Mouse (Mus musculus) heart, adult 8-10 months (tissue): Measurements from ENCODE around the gene Sumo3. TPM values are rescaled to one million over a fixed set of nuclear protein-coding genes. Genes with fewer than 3 reads are reported as not detected.

Experiments used
- microRNA-seq: library from miRNA; unstranded; fragments of <30 nt; microRNA quantifications from one replicate; pipeline ENCODE4 v1.2.0, GENCODE M21; 2022
- total RNA-seq, 4 experiments: library from RNA; stranded (reverse); gene quantifications; 2 replicates each; pipeline ENCODE4 v1.2.4; 2022

Sumo3 gene
- total RNA-seq, 4 experiments from 2014 or later, result 59.3 to 76.7 (median 67.5) TPM

Small RNA genes within 50 kb of the gene (microRNA-seq; reads per million reads assigned to microRNA genes)
- 2.8 reads per million, percentile 1 among the genes with 10 or more reads in this experiment for gene Mir1930

Other genes with a start within 250 kb of the Sumo3 start
- 10 to 100 TPM; 12.4 to 17.7 (median 16.4) TPM for gene Adarb1, start 187.8 kb upstream of the Sumo3 start, total RNA-seq
- gene Fam207a, start 90.3 kb upstream of the Sumo3 start, total RNA-seq, result 10 to 100 TPM in 1 of 4 experiments, 1 to 10 TPM in 3; 8.0 to 12.4 (median 9.1) TPM
- 10 to 100 TPM in 1 of 4 experiments, 1 to 10 TPM in 3; 3.3 to 25.5 (median 3.7) TPM for gene Itgb2, start 75.8 kb upstream of the Sumo3 start, total RNA-seq
- gene Pttg1ip, start 24.4 kb upstream of the Sumo3 start, total RNA-seq, result 100 to 1,000 TPM; 132 to 142 (median 134) TPM
- gene Gm49325, start 100 bp downstream of the Sumo3 start, total RNA-seq, result 10 to 100 TPM in 3 of 4 experiments, 1 to 10 TPM in 1; 8.3 to 15.8 (median 13.9) TPM
- 10 to 100 TPM; 78.9 to 82.9 (median 81.2) TPM for gene Ube2g2, start 16.2 kb downstream of the Sumo3 start, total RNA-seq
- not detected for gene Tspear, start 80.5 kb downstream of the Sumo3 start, total RNA-seq
- not detected for gene Gm19402, start 84.7 kb downstream of the Sumo3 start, total RNA-seq
- gene Gm9508, start 91.1 kb downstream of the Sumo3 start, total RNA-seq, result not detected
- gene Gm10272, start 100.5 kb downstream of the Sumo3 start, total RNA-seq, result not detected
- not detected for gene Gm10024, start 105.4 kb downstream of the Sumo3 start, total RNA-seq
- gene Gm10142, start 109.7 kb downstream of the Sumo3 start, total RNA-seq, result not detected
- not detected for gene Krtap12-1, start 114.5 kb downstream of the Sumo3 start, total RNA-seq
- not detected for gene Gm10100, start 120.4 kb downstream of the Sumo3 start, total RNA-seq
- not detected for gene Gm18596, start 136.5 kb downstream of the Sumo3 start, total RNA-seq
- gene Gm9736, start 145.3 kb downstream of the Sumo3 start, total RNA-seq, result not detected
- not detected for gene Gm3233, start 153.6 kb downstream of the Sumo3 start, total RNA-seq
- gene Gm3238, start 165.2 kb downstream of the Sumo3 start, total RNA-seq, result not detected
- not detected for gene Gm7138, start 170.8 kb downstream of the Sumo3 start, total RNA-seq
- not detected for gene Gm3250, start 176.4 kb downstream of the Sumo3 start, total RNA-seq
- not detected for gene Gm7137, start 182.1 kb downstream of the Sumo3 start, total RNA-seq
- not detected for gene Gm9639, start 189.0 kb downstream of the Sumo3 start, total RNA-seq
- gene Gm19668, start 193.0 kb downstream of the Sumo3 start, total RNA-seq, result not detected
- gene Gm9507, start 205.7 kb downstream of the Sumo3 start, total RNA-seq, result not detected
- gene Gm2696, start 208.6 kb downstream of the Sumo3 start, total RNA-seq, result not detected
- not detected for gene Krtap10-4, start 221.0 kb downstream of the Sumo3 start, total RNA-seq
- not detected for gene Krtap10-10, start 229.8 kb downstream of the Sumo3 start, total RNA-seq
- not detected for gene Gm36176, start 240.7 kb downstream of the Sumo3 start, total RNA-seq
- gene Gm10318, start 246.8 kb downstream of the Sumo3 start, total RNA-seq, result not detected